Mouse (Mus musculus): ENCODE measurements around the gene Olfr47. TPM values are rescaled to one million over a fixed set of nuclear protein-coding genes. Genes with fewer than 3 reads are reported as not detected.

The Olfr47 gene
- total and polyA plus RNA-seq, 3 experiments = 0.33 TPM; not detected in 2

GRCm38 (mm10) chr6:43242061-43242460 lies 10.7 kb downstream of the Olfr47 start:
- TF ChIP-seq GATA1 (IDR thresholded peaks at IDR 0.05; ENCODE audit: borderline replicate concordance, low read length) (no peak), GATA2 (IDR thresholded peaks at IDR 0.05; ENCODE audit: borderline replicate concordance, low read depth, low read length) (no peak), CTCF (IDR thresholded peaks at IDR 0.05; ENCODE audit: low read depth, low read length) (no peak), POLR2AphosphoS5 (IDR thresholded peaks at IDR 0.05; ENCODE audit: insufficient replicate concordance, low read depth, low read length) (no peak)
- DNase-seq (ENCODE audit: low spot score) (no peak), ATAC-seq (ENCODE audit: extremely low read depth, insufficient number of reproducible peaks, low FRiP score, poor library complexity, severe bottlenecking) (no peak)
- Histone ChIP-seq H3K36me3 (replicated peaks) (no peaks in the 10 kb centered on the region), H3K4me3 (ENCODE audit: low read depth, low read length) (no peak overlapping the region), H3K9me3 (replicated peaks) (no peaks in the 10 kb centered on the region), H3K27me3 (ENCODE audit: insufficient read depth, low read length) (peaks cover 2% of the 10 kb centered on the region; the same call in 1 of the 2 replicates), H3K4me1 (ENCODE audit: insufficient read depth, low read depth, low read length) (no peaks in the 10 kb centered on the region)

- Histone ChIP-seq H3K4me3 (ENCODE audit: low read depth, low read length) (no peak overlapping the region), H3K36me3 (replicated peaks) (no peaks in the 10 kb centered on the region), H3K4me1 (ENCODE audit: insufficient read depth, low read depth, low read length) (no peaks in the 10 kb centered on the region), H3K27me3 (ENCODE audit: insufficient read depth, low read length) (peaks cover 2% of the 10 kb centered on the region; the same call in 1 of the 2 replicates), H3K9me3 (replicated peaks) (no peaks in the 10 kb centered on the region)
- DNase-seq (ENCODE audit: low spot score) = no peak
- no peak for ATAC-seq (ENCODE audit: extremely low read depth, insufficient number of reproducible peaks, low FRiP score, poor library complexity, severe bottlenecking)
- no peak for TF ChIP-seq GATA2 (IDR thresholded peaks at IDR 0.05; ENCODE audit: borderline replicate concordance, low read depth, low read length)
- no peak for TF ChIP-seq CTCF (IDR thresholded peaks at IDR 0.05; ENCODE audit: low read depth, low read length)
- no peak for TF ChIP-seq POLR2AphosphoS5 (IDR thresholded peaks at IDR 0.05; ENCODE audit: insufficient replicate concordance, low read depth, low read length)
- TF ChIP-seq GATA1 (IDR thresholded peaks at IDR 0.05; ENCODE audit: borderline replicate concordance, low read length) = no peak
- no peak for TF ChIP-seq TAL1 (conservative IDR thresholded peaks at IDR 0.05; ENCODE audit: low read depth, low read length)
Observed at GRCm38 (mm10) chr6:43247396-43247795, 16.1 kb downstream of the Olfr47 start.

- Histone ChIP-seq H3K4me3 (ENCODE audit: low read depth, low read length) (no peak overlapping the region), H3K36me3 (replicated peaks) (no peaks in the 10 kb centered on the region), H3K9me3 (replicated peaks) (no peaks in the 10 kb centered on the region), H3K4me1 (ENCODE audit: insufficient read depth, low read depth, low read length) (no peaks in the 10 kb centered on the region), H3K27me3 (ENCODE audit: insufficient read depth, low read length) (no peaks in the 10 kb centered on the region)
- DNase-seq (ENCODE audit: low spot score) (no peak), ATAC-seq (ENCODE audit: extremely low read depth, insufficient number of reproducible peaks, low FRiP score, poor library complexity, severe bottlenecking) (no peak)
- no peak for TF ChIP-seq CTCF (IDR thresholded peaks at IDR 0.05; ENCODE audit: low read depth, low read length)
- TF ChIP-seq TAL1 (conservative IDR thresholded peaks at IDR 0.05; ENCODE audit: low read depth, low read length) = no peak
- no peak for TF ChIP-seq POLR2AphosphoS5 (IDR thresholded peaks at IDR 0.05; ENCODE audit: insufficient replicate concordance, low read depth, low read length)
- no peak for TF ChIP-seq GATA2 (IDR thresholded peaks at IDR 0.05; ENCODE audit: borderline replicate concordance, low read depth, low read length)
- TF ChIP-seq GATA1 (IDR thresholded peaks at IDR 0.05; ENCODE audit: borderline replicate concordance, low read length) = no peak
Observed at GRCm38 (mm10) chr6:43252994-43253393, 21.7 kb downstream of the Olfr47 start.

- DNase-seq (ENCODE audit: low spot score) (no peak), ATAC-seq (ENCODE audit: extremely low read depth, insufficient number of reproducible peaks, low FRiP score, poor library complexity, severe bottlenecking) (no peak)
- Histone ChIP-seq H3K27me3 (ENCODE audit: insufficient read depth, low read length) (no peaks in the 10 kb centered on the region), H3K4me3 (ENCODE audit: low read depth, low read length) (no peak overlapping the region), H3K9me3 (replicated peaks) (no peaks in the 10 kb centered on the region), H3K36me3 (replicated peaks) (no peaks in the 10 kb centered on the region), H3K4me1 (ENCODE audit: insufficient read depth, low read depth, low read length) (no peaks in the 10 kb centered on the region)
- no peak for TF ChIP-seq GATA1 (IDR thresholded peaks at IDR 0.05; ENCODE audit: borderline replicate concordance, low read length)
- TF ChIP-seq POLR2AphosphoS5 (IDR thresholded peaks at IDR 0.05; ENCODE audit: insufficient replicate concordance, low read depth, low read length) = no peak
- no peak for TF ChIP-seq GATA2 (IDR thresholded peaks at IDR 0.05; ENCODE audit: borderline replicate concordance, low read depth, low read length)
- TF ChIP-seq TAL1 (conservative IDR thresholded peaks at IDR 0.05; ENCODE audit: low read depth, low read length) = no peak
- no peak for TF ChIP-seq CTCF (IDR thresholded peaks at IDR 0.05; ENCODE audit: low read depth, low read length)
Observed at GRCm38 (mm10) chr6:43254193-43254926, 23.0 kb downstream of the Olfr47 start.

GRCm38 (mm10) chr6:43260756-43261155 lies 29.4 kb downstream of the Olfr47 start:
- H3K36me3 ChIP-seq (replicated peaks) = no peaks in the 10 kb centered on the region
- ATAC-seq (ENCODE audit: extremely low read depth, insufficient number of reproducible peaks, low FRiP score, poor library complexity, severe bottlenecking) (no peak), DNase-seq (ENCODE audit: low spot score) (no peak)
- peaks cover 11% of the 10 kb centered on the region for H3K27me3 ChIP-seq (ENCODE audit: insufficient read depth, low read length)
- H3K4me1 ChIP-seq (ENCODE audit: insufficient read depth, low read depth, low read length) = no peaks in the 10 kb centered on the region
- no peak overlapping the region for H3K4me3 ChIP-seq (ENCODE audit: low read depth, low read length)
- H3K9me3 ChIP-seq (replicated peaks) = no peaks in the 10 kb centered on the region
- no peak for TF ChIP-seq GATA1 (IDR thresholded peaks at IDR 0.05; ENCODE audit: borderline replicate concordance, low read length)
- TF ChIP-seq GATA2 (IDR thresholded peaks at IDR 0.05; ENCODE audit: borderline replicate concordance, low read depth, low read length) = no peak
- TF ChIP-seq POLR2AphosphoS5 (IDR thresholded peaks at IDR 0.05; ENCODE audit: insufficient replicate concordance, low read depth, low read length) = no peak
- TF ChIP-seq TAL1 (conservative IDR thresholded peaks at IDR 0.05; ENCODE audit: low read depth, low read length) = no peak
- no peak for TF ChIP-seq CTCF (IDR thresholded peaks at IDR 0.05; ENCODE audit: low read depth, low read length)

GRCm38 (mm10) chr6:43265363-43266041 lies 34.2 kb downstream of the Olfr47 start, which contains the start of gene Arhgef5:
TSS of gene Arhgef5 (plus strand) at chr6:43265582.
- DNase-seq (ENCODE audit: low spot score) (no peak), ATAC-seq (ENCODE audit: extremely low read depth, insufficient number of reproducible peaks, low FRiP score, poor library complexity, severe bottlenecking) (no peak)
- TF ChIP-seq POLR2AphosphoS5 (IDR thresholded peaks at IDR 0.05; ENCODE audit: insufficient replicate concordance, low read depth, low read length) = no peak
- no peak for TF ChIP-seq GATA1 (IDR thresholded peaks at IDR 0.05; ENCODE audit: borderline replicate concordance, low read length)
- TF ChIP-seq TAL1 (conservative IDR thresholded peaks at IDR 0.05; ENCODE audit: low read depth, low read length) = no peak
- TF ChIP-seq GATA2 (IDR thresholded peaks at IDR 0.05; ENCODE audit: borderline replicate concordance, low read depth, low read length) = no peak
- no peak for TF ChIP-seq CTCF (IDR thresholded peaks at IDR 0.05; ENCODE audit: low read depth, low read length)
- peaks cover 18% of the 10 kb centered on the region for H3K27me3 ChIP-seq (ENCODE audit: insufficient read depth, low read length)
- H3K36me3 ChIP-seq (replicated peaks) = no peaks in the 10 kb centered on the region
- no peaks in the 10 kb centered on the region for H3K4me1 ChIP-seq (ENCODE audit: insufficient read depth, low read depth, low read length)
- H3K4me3 ChIP-seq (ENCODE audit: low read depth, low read length) = no peak within 1 kb of the TSS
- H3K9me3 ChIP-seq (replicated peaks) = no peaks in the 10 kb centered on the region

Measured in G1E (cell line).